Mouse (Mus musculus) hindbrain, postnatal 0 days (tissue): ENCODE data around the gene Dedd2. TPM values are rescaled to one million over a fixed set of nuclear protein-coding genes. Genes with fewer than 3 reads are reported as not detected.

Experiments used
- ATAC-seq: fragments of 200-750 bp; cut with Nextera tagmentation; 2 replicates; pipeline ENCODE4 v1.8.0; 2017; ENCODE audit warnings: mild to moderate bottlenecking, moderate TSS enrichment, moderate library complexity
- DNase-seq: peaks from one replicate; pipeline ENCODE4 v3.0.0-alpha.2; 2015; ENCODE audit warnings: low spot score
- H3K27ac ChIP-seq: fragments of 300-500 bp; sonication (generic); 2 replicates; pipeline ENCODE4 v1.5.1; 2014; ENCODE audit warnings: mild to moderate bottlenecking
- H3K27me3 ChIP-seq: fragments of 300-500 bp; sonication (generic); 2 replicates; pipeline ENCODE4 v1.6.1; 2014; ENCODE audit warnings: low read length, mixed read lengths; ENCODE audit not compliant: insufficient read depth
- H3K36me3 ChIP-seq: fragments of 300-500 bp; sonication (generic); 2 replicates; pipeline ENCODE4 v1.6.1; 2014; ENCODE audit warnings: low read length, mixed read lengths; ENCODE audit not compliant: insufficient read depth
- H3K4me1 ChIP-seq: fragments of 300-500 bp; sonication (generic); 2 replicates; pipeline ENCODE4 v1.6.1; 2014; ENCODE audit warnings: antibody characterized with exemption, low read length, mixed read lengths; ENCODE audit not compliant: insufficient read depth
- H3K4me2 ChIP-seq: fragments of 300-500 bp; sonication (generic); 2 replicates; pipeline ENCODE4 v1.6.1; 2014; ENCODE audit warnings: low read depth, mild to moderate bottlenecking, low read length, moderate library complexity, mixed read lengths
- H3K4me3 ChIP-seq: fragments of 300-500 bp; sonication (generic); 2 replicates; pipeline ENCODE4 v1.5.1; 2014; ENCODE audit warnings: low read length
- H3K9ac ChIP-seq: fragments of 300-500 bp; sonication (generic); replicated peaks from 2 replicates; pipeline ENCODE4 v1.6.1; 2014; ENCODE audit warnings: mild to moderate bottlenecking, low read length, moderate library complexity, mixed read lengths
- H3K9me3 ChIP-seq: fragments of 300-500 bp; sonication (generic); 2 replicates; pipeline ENCODE4 v1.6.1; 2016; ENCODE audit warnings: low read length, mixed read lengths
- CTCF ChIP-seq: IDR thresholded peaks from 2 replicates; pipeline ENCODE4 v1.5.1; 2016; ENCODE audit warnings: antibody characterized with exemption, control low read depth, low read depth
- WGBS: fragments of 180-500 bp; shearing (Covaris S2); extraction: QIAGEN DNeasy Blood & Tissue Kit; methylation state at CpG from one replicate; pipeline ENCODE4 v1.1.7; 2014; 5-methylcytosine and 5-hydroxymethylcytosine counted together
- polyA plus RNA-seq: library from polyadenylated mRNA; unstranded; fragments of >200 nt; fragmentation: Nextera tagmentation; extraction: Ambion mirVana; gene quantifications from 2 replicates; pipeline ENCODE4 v1.2.1, GENCODE M21; 2015
- total RNA-seq: library from RNA; depleted of rRNA; stranded (reverse); fragments of >200 nt; gene quantifications from 2 replicates; pipeline ENCODE4 v1.2.3, GENCODE M21; 2014

Gene Dedd2
- total and polyA plus RNA-seq, 2 experiments from 2014 or later, result 19.8 to 31.7 TPM

GRCm38 (mm10) chr7:25227523-25228300, 7.3 kb upstream of the Dedd2 start:
- Histone ChIP-seq H3K36me3 (peaks cover 78% of the 10 kb centered on the region), H3K27me3 (no peaks in the 10 kb centered on the region), H3K9ac (no peak overlapping the region), H3K4me3 (no peak overlapping the region), H3K9me3 (no peaks in the 10 kb centered on the region), H3K4me1 (no peaks in the 10 kb centered on the region), H3K4me2 (no peak overlapping the region), H3K27ac (no peak overlapping the region)
- 100% methylated on average over 1 of the region's 1 CpGs for WGBS
- ATAC-seq (no peak), DNase-seq (no peak)
- no peak for TF ChIP-seq CTCF

GRCm38 (mm10) chr7:25222275-25222967, 2.0 kb upstream of the Dedd2 start:
- peak overlapping the region; percentile 78 for H3K4me2 ChIP-seq
- H3K27me3 ChIP-seq, result no peaks in the 10 kb centered on the region
- ATAC-seq (no peak), DNase-seq (no peak)
- H3K27ac ChIP-seq, result no peak overlapping the region
- WGBS, result 86% methylated on average over 10 of the region's 10 CpGs
- H3K9ac ChIP-seq, result peak overlapping the region; percentile 65; the same call in 1 of the 2 replicates
- TF ChIP-seq CTCF, result no peak
- peaks cover 17% of the 10 kb centered on the region for H3K4me1 ChIP-seq
- H3K9me3 ChIP-seq, result no peaks in the 10 kb centered on the region
- H3K4me3 ChIP-seq, result peak overlapping the region; percentile 61; the same call in 1 of the 2 replicates
- peaks cover 31% of the 10 kb centered on the region for H3K36me3 ChIP-seq

- WGBS, result under 1% methylated on average over 37 of the region's 45 CpGs
- Histone ChIP-seq H3K27ac (peak within 1 kb of the TSS; percentile 84), H3K9me3 (no peaks in the 10 kb centered on the region), H3K36me3 (peaks cover 20% of the 10 kb centered on the region; the same call in 1 of the 2 replicates), H3K4me1 (peaks cover 17% of the 10 kb centered on the region), H3K9ac (peak within 1 kb of the TSS; percentile 79), H3K27me3 (no peaks in the 10 kb centered on the region), H3K4me2 (peak within 1 kb of the TSS; percentile 78), H3K4me3 (peak within 1 kb of the TSS; percentile 61)
- ATAC-seq, result peak; percentile 96
- peak; percentile 99 for DNase-seq
- TF ChIP-seq CTCF, result peak; percentile 47
These were observed 878 bp upstream of the Dedd2 start, which contains the start of gene Zfp526 for GRCm38 (mm10) chr7:25221102-25221883. Gene Zfp526 (plus strand): TSS chr7:25221425.

- Histone ChIP-seq H3K4me1 (peaks cover 17% of the 10 kb centered on the region), H3K9me3 (no peaks in the 10 kb centered on the region), H3K9ac (peak overlapping the region; percentile 79), H3K27ac (peak overlapping the region; percentile 84; the same call in 1 of the 2 replicates), H3K27me3 (no peaks in the 10 kb centered on the region), H3K36me3 (peaks cover 6% of the 10 kb centered on the region; the same call in 1 of the 2 replicates), H3K4me2 (peak overlapping the region; percentile 78), H3K4me3 (peak overlapping the region; percentile 61)
- ATAC-seq, result peak; percentile 66
- 3% methylated on average over 31 of the region's 31 CpGs for WGBS
- TF ChIP-seq CTCF, result no peak
- peak; percentile 97 for DNase-seq
These were observed 509 bp downstream of the Dedd2 start for GRCm38 (mm10) chr7:25219756-25220456.

- peaks cover 17% of the 10 kb centered on the region for H3K4me1 ChIP-seq
- ATAC-seq (peak; percentile 24), DNase-seq (no peak)
- TF ChIP-seq CTCF, result no peak
- H3K9me3 ChIP-seq, result no peaks in the 10 kb centered on the region
- under 1% methylated on average over 16 of the region's 16 CpGs for WGBS
- peak overlapping the region; percentile 79 for H3K27ac ChIP-seq
- peak overlapping the region; percentile 61 for H3K4me3 ChIP-seq
- H3K27me3 ChIP-seq, result no peaks in the 10 kb centered on the region
- peak overlapping the region; percentile 78 for H3K4me2 ChIP-seq
- peak overlapping the region; percentile 79 for H3K9ac ChIP-seq
- peaks cover 4% of the 10 kb centered on the region; the same call in 1 of the 2 replicates for H3K36me3 ChIP-seq
These were observed 1.0 kb downstream of the Dedd2 start for GRCm38 (mm10) chr7:25219416-25219750.
